Mouse (Mus musculus) E14TG2a.4 (cell line): Measurements from ENCODE around the gene Hs6st2.

Experiments
- CTCF ChIP-seq: conservative IDR thresholded peaks from 2 replicates; pipeline ENCODE4 v1.5.1; 2014; ENCODE audit warnings: low read length
- NANOG ChIP-seq: IDR thresholded peaks from 2 replicates; pipeline ENCODE4 v1.6.1; 2014; ENCODE audit warnings: borderline replicate concordance, low read length, mixed read lengths
- POU5F1 ChIP-seq: IDR thresholded peaks from 2 replicates; pipeline ENCODE4 v1.6.1; 2014; ENCODE audit warnings: low read length, borderline replicate concordance

GRCm38 (mm10) chrX:51343595-51343994 lies 338.1 kb downstream of the Hs6st2 start:
- TF ChIP-seq CTCF (no peak), NANOG (no peak), POU5F1 (no peak)
